8 mouse cellular contexts compared by ENCODE assay signal in the genomic region with DNA sequence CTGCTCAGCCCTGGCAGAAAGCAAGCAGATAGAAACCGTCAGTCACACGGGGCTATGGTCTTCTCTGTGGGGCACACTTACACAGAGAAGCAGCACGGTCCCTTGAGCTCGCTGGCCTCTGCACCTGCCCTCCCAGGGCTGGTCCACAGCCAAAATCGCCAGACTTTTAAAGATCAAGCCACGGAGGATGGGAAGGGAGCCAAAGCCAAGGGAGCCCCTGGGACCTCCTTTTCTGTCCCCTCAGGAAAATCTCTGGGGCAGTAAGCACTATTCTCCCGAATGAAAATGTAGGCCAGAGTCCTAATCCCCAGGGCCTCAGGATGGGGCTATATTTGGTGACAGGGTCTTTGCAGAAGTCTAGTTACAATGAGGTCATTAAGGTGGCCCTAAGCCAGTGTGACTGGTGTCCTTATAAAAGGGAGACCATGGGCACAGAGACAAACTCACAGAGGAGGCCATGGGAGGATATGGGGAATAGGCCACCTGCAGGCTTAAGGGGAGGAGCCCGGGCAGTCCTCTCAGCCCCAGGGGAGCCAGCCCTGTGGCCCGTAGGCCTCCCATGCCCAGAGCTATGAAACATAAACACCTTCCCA. TPM values are rescaled to one million over a fixed set of nuclear protein-coding genes. Genes with fewer than 3 reads are reported as not detected.
A peak's percentile ranks its signal among the peaks of the same experiment; 100 is the strongest.
DNase-seq lines count a peak whose midpoint lies in the region; ATAC-seq lines count a peak whose summit lies in the region.

No protein-coding gene starts in this region.

- WGBS in embryonic facial prominence, embryonic 11.5 days, result 48% methylated on average over 9 of the region's 9 CpGs
- WGBS in heart, embryonic 14.5 days, result 28% methylated on average over 9 of the region's 9 CpGs

- H3K9ac ChIP-seq in embryonic facial prominence, embryonic 11.5 days (replicated peaks; ENCODE audit: low read length), result no peak overlapping the region
- H3K9ac ChIP-seq in heart, embryonic 14.5 days (ENCODE audit: low read length), result peak overlapping the region; percentile 57

- no peaks in the 10 kb centered on the region for H3K36me3 ChIP-seq in embryonic facial prominence, embryonic 11.5 days (replicated peaks; ENCODE audit: control insufficient read depth, insufficient read depth, low read depth, low read length)
- no peaks in the 10 kb centered on the region for H3K36me3 ChIP-seq in heart, embryonic 14.5 days (ENCODE audit: control insufficient read depth, insufficient read depth, low read length)
- no peaks in the 10 kb centered on the region for H3K36me3 ChIP-seq in splenic B cell, adult 2 months (ENCODE audit: control insufficient read depth, insufficient read depth, low read length, poor library complexity, severe bottlenecking)

- peak; percentile 63 for DNase-seq in adipocyte (ENCODE audit: low spot score)
- no peak for DNase-seq in embryonic facial prominence, embryonic 11.5 days (ENCODE audit: low spot score)
- peak; percentile 88 for DNase-seq in kidney, postnatal 14 days
- DNase-seq in splenic B cell, adult 2 months (ENCODE audit: low read depth, low spot score), result peak; percentile 18
- DNase-seq in testis, postnatal 14 days (ENCODE audit: low spot score), result no peak
- no peak for DNase-seq in ovary, adult 18-20 months (ENCODE audit: low spot score)
- no peak for DNase-seq in embryo, embryonic 10 days (ENCODE audit: low spot score)

- H3K27ac ChIP-seq in embryonic facial prominence, embryonic 11.5 days (replicated peaks; ENCODE audit: low read depth, low read length), result peak overlapping the region; percentile 74
- H3K27ac ChIP-seq in heart, embryonic 14.5 days (replicated peaks in 1 of 2; ENCODE audit: control insufficient read depth in 1 of 2, insufficient read depth in 1 of 2, low read depth in 2 of 2, low read length in 2 of 2), result peak overlapping the region; percentile 43 to 77

- no peak for ATAC-seq in embryonic facial prominence, embryonic 11.5 days (replicated peaks; ENCODE audit: insufficient number of reproducible peaks, low FRiP score, low TSS enrichment, low read depth)
- ATAC-seq in heart, embryonic 14.5 days (ENCODE audit: insufficient number of reproducible peaks, insufficient read depth, low FRiP score, low read depth), result 0 out of 2 replicates have a peak, but pooled peaks have one; percentile 15

- no peaks in the 10 kb centered on the region for H3K9me3 ChIP-seq in embryonic facial prominence, embryonic 11.5 days (replicated peaks; ENCODE audit: control insufficient read depth, low read length)
- no peaks in the 10 kb centered on the region for H3K9me3 ChIP-seq in heart, embryonic 14.5 days (ENCODE audit: control insufficient read depth, low read length)

- peaks cover 9% of the 10 kb centered on the region for H3K4me1 ChIP-seq in embryonic facial prominence, embryonic 11.5 days (ENCODE audit: control insufficient read depth, insufficient read depth, low read length)
- peaks cover 52 to 75% of the 10 kb centered on the region in 2 experiments for H3K4me1 ChIP-seq in heart, embryonic 14.5 days (ENCODE audit: control insufficient read depth in 2 of 2, insufficient read depth in 2 of 2, low read length in 2 of 2)

- H3K4me2 ChIP-seq in embryonic facial prominence, embryonic 11.5 days (ENCODE audit: low read depth, low read length), result no peak overlapping the region
- peak overlapping the region; percentile 36 for H3K4me2 ChIP-seq in heart, embryonic 14.5 days (ENCODE audit: low read length)

- no peaks in the 10 kb centered on the region for H3K27me3 ChIP-seq in embryonic facial prominence, embryonic 11.5 days (ENCODE audit: control insufficient read depth, insufficient read depth, low read length)
- no peaks in the 10 kb centered on the region for H3K27me3 ChIP-seq in heart, embryonic 14.5 days (ENCODE audit: control insufficient read depth, insufficient read depth, low read length)
- H3K27me3 ChIP-seq in splenic B cell, adult 2 months (ENCODE audit: control insufficient read depth, insufficient read depth, low read length, poor library complexity, severe bottlenecking), result no peaks in the 10 kb centered on the region

- H3K4me3 ChIP-seq in embryonic facial prominence, embryonic 11.5 days (ENCODE audit: low read depth, low read length), result no peak overlapping the region
- H3K4me3 ChIP-seq in heart, embryonic 14.5 days (ENCODE audit: control insufficient read depth in 1 of 2, insufficient read depth in 1 of 2, low read depth in 1 of 2, low read length in 2 of 2), result no peak overlapping the region

RNA-seq across cellular contexts. Expression of a gene that starts 53.9 kb away (rescaled TPM):
- 52.5 and 54.7 TPM in 2 replicates for polyA plus RNA-seq in embryonic facial prominence, embryonic 11.5 days (2014; fragmentation: Nextera tagmentation; extraction: Ambion mirVana)
- polyA plus RNA-seq in heart, embryonic 14.5 days (2014; fragmentation: Nextera tagmentation; extraction: Ambion mirVana), result 58.5 and 60.5 TPM in 2 replicates

Comparison
In these comparisons a context has a peak if more than half of its experiments do, and no peak if none do; other contexts are left out.
1. DNase-seq: peak in adipocyte (single experiment), kidney, postnatal 14 days (single experiment) and splenic B cell, adult 2 months (single experiment); none in embryonic facial prominence, embryonic 11.5 days (single experiment), testis, postnatal 14 days (single experiment), ovary, adult 18-20 months (single experiment) and embryo, embryonic 10 days (single experiment).